Mouse (Mus musculus) embryonic fibroblast, embryonic 13.5 days (primary cell): ENCODE results near the gene Galnt6. TPM values are rescaled to one million over a fixed set of nuclear protein-coding genes. Genes with fewer than 3 reads are reported as not detected.
"Not testable (repeated sequence)": the region's sequence is repeated elsewhere in the genome, so short reads cannot be mapped to it uniquely, and the experiment has no call there.

Source experiments
- H3K27ac ChIP-seq: 2 replicates; pipeline ENCODE4 v1.5.1; 2012; ENCODE audit warnings: low read length, control low read depth, inconsistent platforms; ENCODE audit not compliant: insufficient read depth
- H3K4me1 ChIP-seq: 2 replicates; pipeline ENCODE4 v1.6.1; 2011; ENCODE audit warnings: low read length; ENCODE audit not compliant: control insufficient read depth, insufficient read depth
- H3K4me3 ChIP-seq: 2 replicates; pipeline ENCODE4 v1.5.1; 2011; ENCODE audit warnings: mild to moderate bottlenecking, control low read depth, low read length; ENCODE audit not compliant: insufficient read depth
- CTCF ChIP-seq: IDR thresholded peaks from 2 replicates; pipeline ENCODE4 v1.5.1; 2011; ENCODE audit warnings: mild to moderate bottlenecking, control low read depth, low read length, moderate library complexity, borderline replicate concordance; ENCODE audit not compliant: insufficient read depth
- POLR2A ChIP-seq: IDR thresholded peaks from 2 replicates; pipeline ENCODE4 v1.6.1; 2011; ENCODE audit warnings: low read depth, mild to moderate bottlenecking, control low read depth, low read length, moderate library complexity
- polyA plus RNA-seq: library from polyadenylated mRNA; stranded (reverse); fragments of >200 nt; gene quantifications from 2 replicates; pipeline ENCODE4 v1.2.4, GENCODE M21; 2011; ENCODE audit warnings: low read depth; ENCODE audit not compliant: missing spikeins, insufficient read length

The Galnt6 gene
- polyA plus RNA-seq: not detected in 2 replicates

- no peak within 1 kb of the TSS for H3K4me3 ChIP-seq
- H3K27ac ChIP-seq: no peak within 1 kb of the TSS
- no peaks in the 10 kb centered on the region for H3K4me1 ChIP-seq
- TF ChIP-seq POLR2A: no peak
- TF ChIP-seq CTCF: no peak
Observed at GRCm38 (mm10) chr15:100729281-100729985, at the start of gene Galnt6. TSS of gene Galnt6 (minus strand) at chr15:100729376.

GRCm38 (mm10) chr15:100777020-100778016 lies 48.1 kb upstream of the Galnt6 start:
- Histone ChIP-seq H3K4me3 (no peak overlapping the region), H3K4me1 (peaks cover 11% of the 10 kb centered on the region; the same call in 1 of the 2 replicates), H3K27ac (peak overlapping the region; percentile 23; the same call in 1 of the 2 replicates)
- TF ChIP-seq CTCF: no peak
- no peak for TF ChIP-seq POLR2A

- TF ChIP-seq CTCF (no peak), POLR2A (no peak)
- Histone ChIP-seq H3K4me3 (no peak overlapping the region), H3K4me1 (peaks cover 11% of the 10 kb centered on the region; the same call in 1 of the 2 replicates), H3K27ac (no peak overlapping the region)
Observed at GRCm38 (mm10) chr15:100776424-100776823, 47.2 kb upstream of the Galnt6 start.

- TF ChIP-seq POLR2A (no peak), CTCF (no peak)
- H3K27ac ChIP-seq: peak overlapping the region; percentile 7; the same call in 1 of the 2 replicates
- peaks cover 11% of the 10 kb centered on the region; the same call in 1 of the 2 replicates for H3K4me1 ChIP-seq
- H3K4me3 ChIP-seq: no peak overlapping the region
Observed at GRCm38 (mm10) chr15:100775189-100776166, 46.3 kb upstream of the Galnt6 start.

- not testable (repeated sequence) for H3K4me3 ChIP-seq, H3K27ac ChIP-seq
- H3K4me1 ChIP-seq: peaks cover 11% of the 10 kb centered on the region; the same call in 1 of the 2 replicates
Observed at GRCm38 (mm10) chr15:100773859-100774258, 44.7 kb upstream of the Galnt6 start.

GRCm38 (mm10) chr15:100772685-100773084 lies 43.5 kb upstream of the Galnt6 start:
- TF ChIP-seq CTCF: no peak
- TF ChIP-seq POLR2A: no peak
- no peak overlapping the region for H3K4me3 ChIP-seq

GRCm38 (mm10) chr15:100770338-100770737 lies 41.2 kb upstream of the Galnt6 start:
- Histone ChIP-seq H3K4me1 (no peaks in the 10 kb centered on the region), H3K4me3 (no peak overlapping the region), H3K27ac (no peak overlapping the region)
- TF ChIP-seq POLR2A (no peak), CTCF (no peak)

More at GRCm38 (mm10) chr15:100772685-100773084, 43.5 kb upstream of the Galnt6 start:
- Histone ChIP-seq H3K27ac (no peak overlapping the region), H3K4me1 (peaks cover 7% of the 10 kb centered on the region; the same call in 1 of the 2 replicates)

GRCm38 (mm10) chr15:100769023-100769422 lies 39.8 kb upstream of the Galnt6 start:
- not testable (repeated sequence) for H3K4me3 ChIP-seq, H3K4me1 ChIP-seq, H3K27ac ChIP-seq

- TF ChIP-seq CTCF (no peak), POLR2A (no peak)
- Histone ChIP-seq H3K4me1 (no peaks in the 10 kb centered on the region), H3K27ac (no peak overlapping the region), H3K4me3 (no peak overlapping the region)
Observed at GRCm38 (mm10) chr15:100767851-100768250, 38.7 kb upstream of the Galnt6 start.
